Mouse (Mus musculus) CH12.LX (cell line): ENCODE results near the gene Ltbp2. TPM values are rescaled to one million over a fixed set of nuclear protein-coding genes. Genes with fewer than 3 reads are reported as not detected.

Experiments used
- DNase-seq: peaks from one replicate; pipeline ENCODE4 v3.0.0-alpha.2; 2013; ENCODE audit errors: extremely low read depth
- H3K27ac ChIP-seq: 2 replicates; pipeline ENCODE4 v1.5.1; 2012; ENCODE audit warnings: low read depth, mild to moderate bottlenecking, control low read depth, moderate library complexity; ENCODE audit not compliant: insufficient read depth
- H3K27me3 ChIP-seq: replicated peaks from 2 replicates; pipeline ENCODE3; 2012; ENCODE audit warnings: inconsistent platforms
- H3K36me3 ChIP-seq, 2 experiments: replicated peaks in 1 of 2; 2 replicates each; pipeline versions ENCODE3 to v1.6.1; 2012; ENCODE audit warnings: inconsistent platforms in 1 of 2, low read length in 1 of 2, mild to moderate bottlenecking in 1 of 2, mixed read lengths in 1 of 2, moderate library complexity in 1 of 2; ENCODE audit not compliant: control insufficient read depth in 1 of 2, insufficient read depth in 1 of 2
- H3K4me1 ChIP-seq, 2 experiments: 2 replicates each; pipeline ENCODE4 v1.6.1; 2012; ENCODE audit warnings: inconsistent platforms in 1 of 2, moderate library complexity in 1 of 2; ENCODE audit not compliant: insufficient read depth in 2 of 2, control insufficient read depth in 1 of 2
- H3K4me2 ChIP-seq: 2 replicates; pipeline ENCODE4 v1.6.1; 2012; ENCODE audit warnings: low read depth, mild to moderate bottlenecking, control low read depth; ENCODE audit not compliant: poor library complexity, insufficient read depth, severe bottlenecking
- H3K4me3 ChIP-seq, 3 experiments: fragments of 150-350 bp in 1 of 3; sonication (generic) in 1 of 3; replicated peaks in 1 of 3; 2 replicates each; pipeline versions ENCODE3 to v1.5.1; 2011 to 2012; ENCODE audit warnings: low read depth in 2 of 3, low read length in 2 of 3, mild to moderate bottlenecking in 2 of 3, moderate library complexity in 2 of 3, control low read depth in 1 of 3, improper control_type of control experiment in 1 of 3, inconsistent platforms in 1 of 3, mixed read lengths in 1 of 3; ENCODE audit not compliant: poor library complexity in 1 of 3
- H3K79me2 ChIP-seq: replicated peaks from 2 replicates; pipeline ENCODE4 v1.6.1; 2012; ENCODE audit warnings: mild to moderate bottlenecking, moderate library complexity; ENCODE audit not compliant: control insufficient read depth, poor library complexity, insufficient read depth, severe bottlenecking; ENCODE audit errors: extremely low read depth
- H3K9ac ChIP-seq: 2 replicates; pipeline ENCODE4 v1.6.1; 2012; ENCODE audit warnings: low read depth, mild to moderate bottlenecking, control low read depth, moderate library complexity; ENCODE audit not compliant: insufficient read depth
- H3K9me3 ChIP-seq: replicated peaks from 2 replicates; pipeline ENCODE3; 2012; ENCODE audit warnings: low read length, inconsistent platforms, mixed read lengths
- BHLHE40 ChIP-seq: IDR thresholded peaks from 2 replicates; pipeline ENCODE4 v1.6.1; 2011; ENCODE audit warnings: mild to moderate bottlenecking, low read depth, low read length, improper control_type of control experiment
- CHD1 ChIP-seq: IDR thresholded peaks from 2 replicates; pipeline ENCODE4 v1.6.1; 2012; ENCODE audit warnings: low read depth, low read length, improper control_type of control experiment, inconsistent platforms
- CHD2 ChIP-seq: IDR thresholded peaks from 2 replicates; pipeline ENCODE4 v1.6.1; 2011; ENCODE audit warnings: low read length, improper control_type of control experiment
- E2F4 ChIP-seq: IDR thresholded peaks from 2 replicates; pipeline ENCODE4 v1.6.1; 2011; ENCODE audit warnings: low read depth, low read length, improper control_type of control experiment; ENCODE audit not compliant: insufficient replicate concordance
- ELF1 ChIP-seq: IDR thresholded peaks from 2 replicates; pipeline ENCODE4 v1.6.1; 2014; ENCODE audit warnings: low read depth, mild to moderate bottlenecking, inconsistent platforms, low read length, improper control_type of control experiment
- EP300 ChIP-seq: IDR thresholded peaks from 2 replicates; pipeline ENCODE4 v1.6.1; 2011; ENCODE audit warnings: low read length, improper control_type of control experiment
- ETS1 ChIP-seq: conservative IDR thresholded peaks from 2 replicates; pipeline ENCODE4 v1.6.1; 2012; ENCODE audit warnings: low read depth, mild to moderate bottlenecking, inconsistent platforms, low read length, improper control_type of control experiment, moderate library complexity
- GABPA ChIP-seq: IDR thresholded peaks from 2 replicates; pipeline ENCODE4 v1.6.1; 2012; ENCODE audit warnings: low read depth, low read length, improper control_type of control experiment, inconsistent platforms; ENCODE audit not compliant: insufficient replicate concordance
- HCFC1 ChIP-seq: IDR thresholded peaks from 2 replicates; pipeline ENCODE4 v1.6.1; 2012; ENCODE audit warnings: low read depth, mild to moderate bottlenecking, inconsistent platforms, low read length, improper control_type of control experiment
- IRF4 ChIP-seq: IDR thresholded peaks from 2 replicates; pipeline ENCODE4 v1.6.1; 2014; ENCODE audit warnings: low read depth, mild to moderate bottlenecking, inconsistent platforms, low read length, improper control_type of control experiment
- JUN ChIP-seq: IDR thresholded peaks from 2 replicates; pipeline ENCODE4 v1.6.1; 2011; ENCODE audit warnings: low read depth, mild to moderate bottlenecking, low read length, improper control_type of control experiment, moderate library complexity; ENCODE audit not compliant: insufficient read depth
- JUND ChIP-seq: conservative IDR thresholded peaks from 2 replicates; pipeline ENCODE4 v1.6.1; 2011; ENCODE audit warnings: low read depth, low read length, improper control_type of control experiment
- MAFK ChIP-seq: IDR thresholded peaks from 2 replicates; pipeline ENCODE4 v1.6.1; 2011; ENCODE audit warnings: low read length, improper control_type of control experiment; ENCODE audit not compliant: insufficient replicate concordance
- MAX ChIP-seq: IDR thresholded peaks from 2 replicates; pipeline ENCODE4 v1.6.1; 2011; ENCODE audit warnings: low read length, improper control_type of control experiment
- MAZ ChIP-seq: IDR thresholded peaks from 2 replicates; pipeline ENCODE4 v1.6.1; 2012; ENCODE audit warnings: low read depth, mild to moderate bottlenecking, inconsistent platforms, low read length, improper control_type of control experiment, moderate library complexity
- MEF2A ChIP-seq: IDR thresholded peaks from 2 replicates; pipeline ENCODE4 v1.6.1; 2014; ENCODE audit warnings: low read depth, mild to moderate bottlenecking, inconsistent platforms, low read length, improper control_type of control experiment, borderline replicate concordance
- MYC ChIP-seq: IDR thresholded peaks from 2 replicates; pipeline ENCODE4 v1.6.1; 2011; ENCODE audit warnings: low read depth, mild to moderate bottlenecking, improper control_type of control experiment, low read length
- NELFE ChIP-seq: IDR thresholded peaks from 2 replicates; pipeline ENCODE4 v1.6.1; 2011; ENCODE audit warnings: low read depth, low read length, improper control_type of control experiment
- PAX5 ChIP-seq: IDR thresholded peaks from 2 replicates; pipeline ENCODE4 v1.6.1; 2012; ENCODE audit warnings: low read length, inconsistent platforms, mixed read lengths
- POLR2AphosphoS2 ChIP-seq: IDR thresholded peaks from 2 replicates; pipeline ENCODE4 v1.6.1; 2011; ENCODE audit warnings: low read depth, low read length, improper control_type of control experiment
- RAD21 ChIP-seq: IDR thresholded peaks from 2 replicates; pipeline ENCODE4 v1.6.1; 2011; ENCODE audit warnings: low read depth, mild to moderate bottlenecking, low read length, improper control_type of control experiment, moderate library complexity
- TCF12 ChIP-seq: IDR thresholded peaks from 2 replicates; pipeline ENCODE4 v1.6.1; 2014; ENCODE audit warnings: low read depth, mild to moderate bottlenecking, inconsistent platforms, low read length, improper control_type of control experiment
- UBTF ChIP-seq: IDR thresholded peaks from 2 replicates; pipeline ENCODE4 v1.6.1; 2012; ENCODE audit warnings: low read depth, mild to moderate bottlenecking, inconsistent platforms, low read length, improper control_type of control experiment, moderate library complexity
- USF1 ChIP-seq: IDR thresholded peaks from 2 replicates; pipeline ENCODE4 v1.6.1; 2014; ENCODE audit warnings: low read depth, mild to moderate bottlenecking, inconsistent platforms, low read length, improper control_type of control experiment
- USF2 ChIP-seq: conservative IDR thresholded peaks from 2 replicates; pipeline ENCODE4 v1.6.1; 2011; ENCODE audit warnings: low read depth, low read length, improper control_type of control experiment
- ZNF384 ChIP-seq: IDR thresholded peaks from 2 replicates; pipeline ENCODE4 v1.6.1; 2012; ENCODE audit warnings: low read depth, low read length, improper control_type of control experiment, inconsistent platforms
- dilution Hi-C: fragments of 300-500 bp; cut with MboI; formaldehyde crosslinking; loops from 2 replicates; pipeline ENCODE4 v1.14.3; 2020; ENCODE audit warnings: low sequenced_read_pairs; ENCODE audit not compliant: extremely low pct_unique_long_range_greater_than_20kb, extremely low pct_ligation_motif_present
- in situ Hi-C: fragments of 300-500 bp; cut with MboI; formaldehyde crosslinking; loops from 3 replicates; pipeline ENCODE4 v1.14.3; 2019; ENCODE audit warnings: low sequenced_read_pairs, low pct_ligation_motif_present, low pct_unique_long_range_greater_than_20kb, mixed read lengths
- polyA plus RNA-seq: library from polyadenylated mRNA; unstranded; fragments of >175 nt; gene quantifications from 2 replicates; pipeline ENCODE4 v1.2.1, GENCODE M21; 2012; ENCODE audit warnings: low read depth; ENCODE audit not compliant: insufficient read length
- total RNA-seq, 2 experiments: library from RNA; depleted of rRNA; stranded (reverse); fragments of 300-350 nt in 1 of 2; fragments of >200 nt in 1 of 2; gene quantifications; 2 replicates each; pipeline ENCODE4 v1.2.3; 2012 to 2014

Gene Ltbp2
- total and polyA plus RNA-seq, 3 experiments: 0.25 to 0.97 TPM; not detected in 1

GRCm38 (mm10) chr12:84829913-84830312 lies 46.4 kb downstream of the Ltbp2 start:
- no peak overlapping the region for H3K9ac ChIP-seq
- no peak overlapping the region for H3K27ac ChIP-seq
- no peak overlapping the region for H3K4me3 ChIP-seq
- no peak overlapping the region for H3K4me2 ChIP-seq
- dilution Hi-C loops: no loop called here
- H3K36me3 ChIP-seq: no peaks in the 10 kb centered on the region
- TF ChIP-seq GABPA (no peak), MAZ (no peak), BHLHE40 (no peak), USF1 (no peak), MEF2A (no peak), CHD2 (no peak), ZNF384 (no peak), JUND (no peak), IRF4 (no peak), HCFC1 (no peak), NELFE (no peak), MAX (no peak), MAFK (no peak), CHD1 (no peak), POLR2AphosphoS2 (no peak), EP300 (no peak), UBTF (no peak), MYC (no peak), ELF1 (no peak), RAD21 (no peak)
- TF ChIP-seq, all 38 proteins: peak for 0
- Histone ChIP-seq H3K4me1 (no peaks in the 10 kb centered on the region), H3K27me3 (peaks cover 20% of the 10 kb centered on the region), H3K79me2 (no peaks in the 10 kb centered on the region), H3K9me3 (no peaks in the 10 kb centered on the region)
- DNase-seq: no peak
- in situ Hi-C loops: no loop called here

- dilution Hi-C loops: no loop called here
- H3K9ac ChIP-seq: no peak overlapping the region
- no peak overlapping the region for H3K27ac ChIP-seq
- H3K4me2 ChIP-seq: no peak overlapping the region
- no peaks in the 10 kb centered on the region for H3K9me3 ChIP-seq
- peaks cover 22% of the 10 kb centered on the region for H3K27me3 ChIP-seq
- DNase-seq: no peak
- no peaks in the 10 kb centered on the region for H3K79me2 ChIP-seq
- TF ChIP-seq E2F4 (no peak), EP300 (no peak), BHLHE40 (no peak), USF2 (no peak), TCF12 (no peak), MYC (no peak), PAX5 (no peak), JUN (no peak), ETS1 (no peak), MAFK (no peak), UBTF (no peak), ZNF384 (no peak), USF1 (no peak)
- TF ChIP-seq, all 38 proteins: peak for 0
- no peak overlapping the region for H3K4me3 ChIP-seq
- no peaks in the 10 kb centered on the region for H3K36me3 ChIP-seq
- in situ Hi-C loops: no loop called here
- H3K4me1 ChIP-seq: no peaks in the 10 kb centered on the region
Measured at GRCm38 (mm10) chr12:84829109-84829724, 47.1 kb downstream of the Ltbp2 start.
